Comparison of ENCODE assay signal across 25 mouse cellular contexts in genomic region chr7:19928486-19928885, GRCm38 (mm10). TPM values are rescaled to one million over a fixed set of nuclear protein-coding genes. Genes with fewer than 3 reads are reported as not detected.
DNase-seq lines count a peak whose midpoint lies in the region; ATAC-seq and TF ChIP-seq lines count a peak whose summit lies in the region.
"Had no signal": no experiment of that assay in that cellular context is flagged by ENCODE, and none has a peak within 500 bp of the region (broad histone marks: within the 10 kb centered on the region; RNA-seq: fewer than 3 reads in every experiment).

No protein-coding gene starts in this region.

- no peak overlapping the region for H3K4me2 ChIP-seq in liver, embryonic 12.5 days
- H3K4me2 ChIP-seq: embryonic facial prominence, embryonic 13.5 days; forebrain, embryonic 12.5 days; heart, embryonic 15.5 days; hindbrain, embryonic 13.5 days had no signal

- H3K27ac ChIP-seq in liver, adult 2 months (replicated peaks; ENCODE audit: insufficient read depth, low read depth, low read length), result peak overlapping the region; percentile 66
- no peak overlapping the region for H3K27ac ChIP-seq in liver, embryonic 12.5 days
- H3K27ac ChIP-seq in ES-E14 (ENCODE audit: insufficient read depth, low read depth, low read length, poor library complexity, severe bottlenecking), result peak overlapping the region; percentile 94
- peak overlapping the region; percentile 86 for H3K27ac ChIP-seq in brown adipose tissue, adult 24 weeks (replicated peaks; ENCODE audit: low read depth, low read length)
- H3K27ac ChIP-seq: embryonic facial prominence, embryonic 13.5 days; forebrain, embryonic 12.5 days; heart, embryonic 10.5 days; heart, embryonic 15.5 days; hindbrain, embryonic 13.5 days; hindbrain, postnatal 0 days had no signal

- H3K4me3 ChIP-seq in liver, adult 2 months (ENCODE audit: insufficient read depth, low read depth, low read length), result no peak overlapping the region
- no peak overlapping the region for H3K4me3 ChIP-seq in liver, embryonic 12.5 days
- H3K4me3 ChIP-seq in ES-E14 (ENCODE audit: insufficient read depth in 1 of 2, low read depth in 1 of 2, low read length in 2 of 2, poor library complexity in 1 of 2, severe bottlenecking in 1 of 2), result peak overlapping the region in 1 of 2 experiments; percentile 27; a peak in 1 of 4 replicates
- H3K4me3 ChIP-seq in brown adipose tissue, adult 24 weeks (ENCODE audit: insufficient read depth, low read depth, low read length), result no peak overlapping the region
- H3K4me3 ChIP-seq: embryonic facial prominence, embryonic 13.5 days; forebrain, embryonic 12.5 days; heart, embryonic 10.5 days; heart, embryonic 15.5 days; hindbrain, embryonic 13.5 days had no signal

- H3K4me1 ChIP-seq in liver, adult 2 months (ENCODE audit: control insufficient read depth, insufficient read depth, low read length), result peaks cover 8% of the 10 kb centered on the region; the same call in 1 of the 2 replicates
- H3K4me1 ChIP-seq in liver, embryonic 12.5 days, result peaks cover 14% of the 10 kb centered on the region
- H3K4me1 ChIP-seq in ES-E14 (ENCODE audit: control insufficient read depth in 2 of 2, insufficient read depth in 2 of 2, low read length in 2 of 2, poor library complexity in 1 of 2), result peaks cover 9 to 25% of the 10 kb centered on the region in 2 experiments
- peaks cover 4% of the 10 kb centered on the region for H3K4me1 ChIP-seq in brown adipose tissue, adult 24 weeks (ENCODE audit: control insufficient read depth, insufficient read depth, insufficient read length, low read length)

- H3K27me3 ChIP-seq in liver, adult 2 months (ENCODE audit: control insufficient read depth, insufficient read depth, low read length), result no peaks in the 10 kb centered on the region
- peaks cover 13% of the 10 kb centered on the region for H3K27me3 ChIP-seq in liver, embryonic 12.5 days (replicated peaks)
- H3K27me3 ChIP-seq: forebrain, embryonic 12.5 days; heart, embryonic 15.5 days had no signal

- no peak for TF ChIP-seq POLR2A in liver, adult 2 months (IDR thresholded peaks at IDR 0.05; ENCODE audit: extremely low read depth, insufficient read depth, low read length)

- in situ Hi-C loops in ES-E14 (cut with MboI; ENCODE audit: low sequenced_read_pairs in 2 of 2, unreplicated experiment in 2 of 2), result no loop called here

- ATAC-seq in liver, embryonic 12.5 days, result no peak
- no peak for ATAC-seq in monocyte, adult 5-6 weeks (replicated peaks; ENCODE audit: insufficient number of reproducible peaks, low FRiP score, low TSS enrichment, poor library complexity, severe bottlenecking)
- ATAC-seq: activated CD4-positive, CD25-positive, alpha-beta regulatory T cell, adult 4 months; forebrain, embryonic 16.5 days; hindbrain, postnatal 0 days had no signal

- DNase-seq in liver, adult 2 months (ENCODE audit: extremely low read depth, low read depth, low spot score), result no peak
- DNase-seq in ES-E14 (ENCODE audit: low read depth, low spot score), result no peak
- no peak for DNase-seq in testis, postnatal 14 days (ENCODE audit: low spot score)
- DNase-seq: adrenal gland, postnatal 14 days; cerebellum, adult 18-20 months; cerebellum, adult 9-11 months; cerebellum, postnatal 36 days; gastrocnemius, postnatal 25 days; heart, postnatal 14 days had no signal

- no peaks in the 10 kb centered on the region for H3K9me3 ChIP-seq in liver, embryonic 12.5 days (replicated peaks)
- no peaks in the 10 kb centered on the region for H3K9me3 ChIP-seq in ES-E14 (ENCODE audit: control insufficient read depth, insufficient read depth, low read depth, low read length)
- H3K9me3 ChIP-seq: embryonic facial prominence, embryonic 13.5 days; forebrain, embryonic 12.5 days; heart, embryonic 10.5 days; heart, embryonic 15.5 days; hindbrain, embryonic 13.5 days had no signal

- H3K79me2 ChIP-seq in liver, adult 2 months (ENCODE audit: control insufficient read depth, insufficient read depth, low read length), result no peaks in the 10 kb centered on the region

- WGBS in liver, adult 2 months, result 78% methylated on average over 5 of the region's 5 CpGs
- 67% methylated on average over 5 of the region's 5 CpGs for WGBS in liver, embryonic 12.5 days (ENCODE audit: insufficient replicate concordance)

- H3K36me3 ChIP-seq in liver, adult 2 months (ENCODE audit: control insufficient read depth, insufficient read depth, low read length), result no peaks in the 10 kb centered on the region
- H3K36me3 ChIP-seq in liver, embryonic 12.5 days, result no peaks in the 10 kb centered on the region
- no peaks in the 10 kb centered on the region for H3K36me3 ChIP-seq in ES-E14 (ENCODE audit: control insufficient read depth, insufficient read depth, low read length, poor library complexity, severe bottlenecking)
- H3K36me3 ChIP-seq: embryonic facial prominence, embryonic 13.5 days; forebrain, embryonic 12.5 days; heart, embryonic 10.5 days; heart, embryonic 15.5 days; hindbrain, embryonic 13.5 days had no signal

- no peak for TF ChIP-seq CTCF in liver, adult 2 months (IDR thresholded peaks at IDR 0.05; ENCODE audit: low read depth, low read length)

- no peak overlapping the region for H3K9ac ChIP-seq in liver, adult 2 months (ENCODE audit: low read depth, low read length)
- H3K9ac ChIP-seq in liver, embryonic 12.5 days, result no peak overlapping the region
- H3K9ac ChIP-seq in ES-E14 (ENCODE audit: insufficient read depth, low read depth, low read length, poor library complexity, severe bottlenecking), result peak overlapping the region; percentile 26; the same call in 1 of the 2 replicates
- H3K9ac ChIP-seq: embryonic facial prominence, embryonic 13.5 days; forebrain, embryonic 12.5 days; heart, embryonic 15.5 days; hindbrain, embryonic 13.5 days had no signal

TF ChIP-seq in ES-E14, 5 proteins besides CTCF, POLR2A, EP300 and RAD21:
- TF ChIP-seq CHD2 (IDR thresholded peaks at IDR 0.05; ENCODE audit: low read depth, low read length) (no peak), ZC3H11A (IDR thresholded peaks at IDR 0.05; ENCODE audit: borderline replicate concordance, low read depth, low read length) (no peak), MAFK (IDR thresholded peaks at IDR 0.05; ENCODE audit: insufficient read depth, low read depth, low read length) (no peak), ZNF384 (IDR thresholded peaks at IDR 0.05; ENCODE audit: low read depth, low read length) (no peak), HCFC1 (IDR thresholded peaks at IDR 0.05; ENCODE audit: borderline replicate concordance, insufficient read depth, low read length) (no peak)

RNA-seq across cellular contexts. Expression of gene Pvr, which starts 7.5 kb away (rescaled TPM):
- 5.1 and 7.6 TPM in 2 replicates for total RNA-seq in liver, adult 2 months (2014; rRNA removed)
- polyA plus RNA-seq in liver, adult 2 months (2012; rRNA removed), result 3.4 and 6.8 TPM in 2 replicates
- 3.6 and 3.9 TPM in 2 replicates for polyA plus RNA-seq in liver, embryonic 12.5 days (2016; fragmentation: Nextera tagmentation; extraction: Ambion mirVana)
- total RNA-seq in ES-E14 (2012; rRNA removed), result 38.6 and 49.9 TPM in 2 replicates
- 7.3 and 9.2 TPM in 2 replicates for polyA plus RNA-seq in brown adipose tissue, adult 24 weeks (2012; ENCODE audit: insufficient read depth, insufficient read length, missing spikeins)
- total RNA-seq in monocyte, adult 5-6 weeks (2017), result 8.2 to 13.6 TPM (median 12.2 TPM) in 3 replicates

RNA-seq across cellular contexts. Expression of gene Igsf23, which starts 22.1 kb away (rescaled TPM):
- 0.09 and 0.13 TPM in 2 replicates for total RNA-seq in liver, adult 2 months (2014; rRNA removed)
- polyA plus RNA-seq in liver, adult 2 months (2012; rRNA removed), result 0.78 and 1.6 TPM in 2 replicates
- polyA plus RNA-seq in liver, embryonic 12.5 days (2016; fragmentation: Nextera tagmentation; extraction: Ambion mirVana), result 0.26 and 0.30 TPM in 2 replicates
- 4.6 and 6.6 TPM in 2 replicates for total RNA-seq in ES-E14 (2012; rRNA removed)
- not detected in 2 replicates for polyA plus RNA-seq in brown adipose tissue, adult 24 weeks (2012; ENCODE audit: insufficient read depth, insufficient read length, missing spikeins)
- 0.75 TPM in 1 of 3 replicates, not detected in the others for total RNA-seq in monocyte, adult 5-6 weeks (2017)
- total RNA-seq: adrenal gland, adult 18-20 months; gastrocnemius, postnatal 25 days; hematopoietic stem cell, adult 5-6 weeks; hindbrain, postnatal 0 days had no signal
- polyA plus RNA-seq: embryonic facial prominence, embryonic 13.5 days; forebrain, embryonic 12.5 days; forebrain, embryonic 16.5 days; hindbrain, postnatal 0 days had no signal

RNA-seq across cellular contexts. Expression of gene Ceacam20, which starts 36.7 kb away (rescaled TPM):
- not detected in 2 replicates for total RNA-seq in liver, adult 2 months (2014; rRNA removed)
- polyA plus RNA-seq in liver, adult 2 months (2012; rRNA removed), result not detected in 2 replicates
- polyA plus RNA-seq in liver, embryonic 12.5 days (2016; fragmentation: Nextera tagmentation; extraction: Ambion mirVana), result not detected in 2 replicates
- total RNA-seq in ES-E14 (2012; rRNA removed), result 3.7 and 4.9 TPM in 2 replicates
- not detected in 2 replicates for polyA plus RNA-seq in brown adipose tissue, adult 24 weeks (2012; ENCODE audit: insufficient read depth, insufficient read length, missing spikeins)
- total RNA-seq in monocyte, adult 5-6 weeks (2017), result not detected in 3 replicates
- total RNA-seq: adrenal gland, adult 18-20 months; adrenal gland, postnatal 14 days; gastrocnemius, postnatal 25 days; granulocyte monocyte progenitor cell, adult 5-6 weeks; heart, postnatal 14 days; hematopoietic stem cell, adult 5-6 weeks; hindbrain, postnatal 0 days had no signal
- polyA plus RNA-seq: activated CD4-positive, CD25-positive, alpha-beta regulatory T cell, adult 4 months; embryonic facial prominence, embryonic 13.5 days; forebrain, embryonic 12.5 days; forebrain, embryonic 16.5 days; frontal cortex, adult 2 months; heart, embryonic 10.5 days; heart, embryonic 15.5 days; hindbrain, embryonic 13.5 days; hindbrain, postnatal 0 days had no signal

RNA-seq across cellular contexts. Expression of gene Ceacam19, which starts 40.7 kb away (rescaled TPM):
- not detected in 2 replicates for total RNA-seq in liver, adult 2 months (2014; rRNA removed)
- not detected in 2 replicates for polyA plus RNA-seq in liver, adult 2 months (2012; rRNA removed)
- not detected in 2 replicates for polyA plus RNA-seq in liver, embryonic 12.5 days (2016; fragmentation: Nextera tagmentation; extraction: Ambion mirVana)
- 0.85 and 0.94 TPM in 2 replicates for total RNA-seq in ES-E14 (2012; rRNA removed)
- not detected in 2 replicates for polyA plus RNA-seq in brown adipose tissue, adult 24 weeks (2012; ENCODE audit: insufficient read depth, insufficient read length, missing spikeins)
- 0.38 to 1.2 TPM (median 0.75 TPM) in 3 replicates for total RNA-seq in monocyte, adult 5-6 weeks (2017)
- total RNA-seq: adrenal gland, adult 18-20 months; adrenal gland, postnatal 14 days; gastrocnemius, postnatal 25 days; granulocyte monocyte progenitor cell, adult 5-6 weeks; heart, postnatal 14 days; hematopoietic stem cell, adult 5-6 weeks; hindbrain, postnatal 0 days had no signal
- polyA plus RNA-seq: activated CD4-positive, CD25-positive, alpha-beta regulatory T cell, adult 4 months; forebrain, embryonic 12.5 days; forebrain, embryonic 16.5 days; frontal cortex, adult 2 months; heart, embryonic 10.5 days; heart, embryonic 15.5 days; hindbrain, embryonic 13.5 days; hindbrain, postnatal 0 days; intestine, embryonic 14.5 days had no signal
